8 mouse cellular contexts compared by ENCODE assay signal in the genomic region with DNA sequence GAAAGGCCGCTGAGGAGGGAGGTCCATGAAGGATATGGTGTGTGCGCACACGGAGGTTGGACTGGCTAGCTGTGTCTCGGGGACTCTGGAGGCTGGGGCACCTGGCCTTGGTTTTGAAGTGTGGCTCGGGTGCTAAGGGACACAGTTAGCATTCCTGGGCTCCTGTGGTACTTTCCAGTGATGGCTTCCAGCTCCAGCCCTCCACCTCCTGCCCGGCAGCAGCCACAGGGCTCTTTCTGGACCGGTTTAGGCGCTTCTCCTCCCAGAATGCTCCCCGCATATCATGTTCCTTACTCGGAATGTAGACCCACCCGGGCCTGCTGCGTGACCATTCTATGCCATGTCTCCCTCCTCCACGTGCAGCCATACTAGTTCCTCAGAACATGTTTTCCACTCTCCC. TPM values are rescaled to one million over a fixed set of nuclear protein-coding genes. Genes with fewer than 3 reads are reported as not detected.
DNase-seq lines count a peak whose midpoint lies in the region; ATAC-seq and TF ChIP-seq lines count a peak whose summit lies in the region.

No protein-coding gene starts in this region.

- H3K9ac ChIP-seq in neural tube, embryonic 11.5 days (ENCODE audit: low read length), result peak overlapping the region; percentile 37
- peak overlapping the region; percentile 35; the same call in 1 of the 2 replicates for H3K9ac ChIP-seq in liver, embryonic 12.5 days
- peak overlapping the region; percentile 35; the same call in 1 of the 2 replicates for H3K9ac ChIP-seq in stomach, postnatal 0 days (ENCODE audit: low read length)

- DNase-seq in gastrocnemius, adult 2 months, result no peak
- DNase-seq in gastrocnemius, postnatal 36 days, result no peak
- no peak for DNase-seq in neural tube, embryonic 11.5 days (ENCODE audit: low spot score)
- DNase-seq in neural tube, embryonic 10.5 days (ENCODE audit: extremely low spot score, low spot score), result no peak
- DNase-seq in stomach, postnatal 0 days (ENCODE audit: low spot score), result no peak
- no peak for DNase-seq in ovary, postnatal 14 days (ENCODE audit: low spot score)

- H3K27ac ChIP-seq in gastrocnemius, adult 2 months, result peak overlapping the region; percentile 91
- H3K27ac ChIP-seq in neural tube, embryonic 11.5 days (ENCODE audit: low read depth, low read length), result no peak overlapping the region
- no peak overlapping the region for H3K27ac ChIP-seq in liver, embryonic 12.5 days
- H3K27ac ChIP-seq in stomach, postnatal 0 days (replicated peaks), result 0 out of 2 replicates have a peak overlapping the region, but pooled peaks have one; percentile 30

- H3K9me3 ChIP-seq in neural tube, embryonic 11.5 days (ENCODE audit: control insufficient read depth, low read length), result no peaks in the 10 kb centered on the region
- no peaks in the 10 kb centered on the region for H3K9me3 ChIP-seq in liver, embryonic 12.5 days (replicated peaks)
- no peaks in the 10 kb centered on the region for H3K9me3 ChIP-seq in stomach, postnatal 0 days (ENCODE audit: control insufficient read depth, low read length)

- intact Hi-C loops in gastrocnemius, adult 2 months (cut with DNase I), result loop anchor here (5.0 kb wide), 1 partner anchor 239 kb away; the partner anchor contains the start of gene Foxs1
- intact Hi-C loops in gastrocnemius, postnatal 36 days (cut with DNase I), result loop anchor here (5.0 kb wide), 2 partner anchors 194 to 239 kb away; partner anchors contain the start of gene Foxs1

- no peak for TF ChIP-seq EP300 in stomach, postnatal 0 days (optimal IDR thresholded peaks at IDR 0.05)

- no peak for ATAC-seq in neural tube, embryonic 11.5 days (ENCODE audit: insufficient read depth, low FRiP score, low TSS enrichment)
- no peak for ATAC-seq in liver, embryonic 12.5 days
- no peak for ATAC-seq in stomach, postnatal 0 days (ENCODE audit: low FRiP score, low TSS enrichment)
- no peak for ATAC-seq in megakaryocyte-erythroid progenitor cell, adult 5-6 weeks (replicated peaks; ENCODE audit: low FRiP score, low TSS enrichment, poor library complexity, severe bottlenecking)

- H3K27me3 ChIP-seq in neural tube, embryonic 11.5 days (ENCODE audit: control insufficient read depth, insufficient read depth, low read length), result no peaks in the 10 kb centered on the region
- no peaks in the 10 kb centered on the region for H3K27me3 ChIP-seq in liver, embryonic 12.5 days (replicated peaks)
- H3K27me3 ChIP-seq in stomach, postnatal 0 days (ENCODE audit: control insufficient read depth, insufficient read depth, low read length), result no peaks in the 10 kb centered on the region

- H3K4me3 ChIP-seq in gastrocnemius, adult 2 months, result peak overlapping the region; percentile 69
- H3K4me3 ChIP-seq in neural tube, embryonic 11.5 days (ENCODE audit: low read depth, low read length), result no peak overlapping the region
- 0 out of 2 replicates have a peak overlapping the region, but pooled peaks have one; percentile 3 for H3K4me3 ChIP-seq in liver, embryonic 12.5 days
- no peak overlapping the region for H3K4me3 ChIP-seq in stomach, postnatal 0 days (ENCODE audit: low read depth, low read length)

- TF ChIP-seq CTCF in gastrocnemius, adult 2 months (IDR thresholded peaks at IDR 0.05), result no peak
- no peak for TF ChIP-seq CTCF in stomach, postnatal 0 days (IDR thresholded peaks at IDR 0.05; ENCODE audit: low read depth)

- peaks cover 4% of the 10 kb centered on the region; the same call in 1 of the 2 replicates for H3K4me1 ChIP-seq in neural tube, embryonic 11.5 days (ENCODE audit: control insufficient read depth, insufficient read depth, low read length)
- H3K4me1 ChIP-seq in liver, embryonic 12.5 days, result peaks cover 24% of the 10 kb centered on the region
- no peaks in the 10 kb centered on the region for H3K4me1 ChIP-seq in stomach, postnatal 0 days (replicated peaks; ENCODE audit: control insufficient read depth, insufficient read depth)

- peak overlapping the region; percentile 29 for H3K4me2 ChIP-seq in neural tube, embryonic 11.5 days (ENCODE audit: low read depth)
- peak overlapping the region; percentile 49 for H3K4me2 ChIP-seq in liver, embryonic 12.5 days
- peak overlapping the region; percentile 38; the same call in 1 of the 2 replicates for H3K4me2 ChIP-seq in stomach, postnatal 0 days (replicated peaks; ENCODE audit: low read depth)

- peaks cover 8% of the 10 kb centered on the region for H3K36me3 ChIP-seq in neural tube, embryonic 11.5 days (ENCODE audit: control insufficient read depth, insufficient read depth, low read length)
- H3K36me3 ChIP-seq in liver, embryonic 12.5 days, result peaks cover 74% of the 10 kb centered on the region
- H3K36me3 ChIP-seq in stomach, postnatal 0 days (ENCODE audit: control insufficient read depth, insufficient read depth, low read length), result peaks cover 11% of the 10 kb centered on the region

- 90% methylated on average over 13 of the region's 13 CpGs for WGBS in neural tube, embryonic 11.5 days
- WGBS in liver, embryonic 12.5 days (ENCODE audit: insufficient replicate concordance), result 90% methylated on average over 13 of the region's 13 CpGs
- WGBS in stomach, postnatal 0 days, result 80% methylated on average over 13 of the region's 13 CpGs

RNA-seq across cellular contexts. Expression of gene Mcts2, which starts 6.9 kb away (rescaled TPM):
- total RNA-seq in gastrocnemius, adult 2 months (2021), result 10 to 100 TPM; 11.1 to 12.8 TPM
- 10 to 100 TPM in 1 of 2 experiments, 1 to 10 TPM in 1; 9.6 to 12.1 TPM for total RNA-seq in gastrocnemius, postnatal 36 days (2021)
- polyA plus RNA-seq in neural tube, embryonic 11.5 days (2014; fragmentation: Nextera tagmentation; extraction: Ambion mirVana), result 39.1 and 40.6 TPM in 2 replicates
- polyA plus RNA-seq in liver, embryonic 12.5 days (2016; fragmentation: Nextera tagmentation; extraction: Ambion mirVana), result 26.4 and 27.2 TPM in 2 replicates
- 22.9 and 23.4 TPM in 2 replicates for polyA plus RNA-seq in stomach, postnatal 0 days (2015; fragmentation: Nextera tagmentation; extraction: Ambion mirVana)
- 12.5 and 20.3 TPM in 2 replicates for total RNA-seq in megakaryocyte-erythroid progenitor cell, adult 5-6 weeks (2014; fragmentation: Nextera tagmentation)
- total RNA-seq in megakaryocyte-erythroid progenitor cell, adult 5-6 weeks (2017), result 5.8 and 6.2 TPM in 2 replicates

RNA-seq across cellular contexts. Expression of gene H13, which starts 24.5 kb away (rescaled TPM):
- total RNA-seq in gastrocnemius, adult 2 months (2021), result 10 to 100 TPM; 32.6 to 37.3 TPM
- total RNA-seq in gastrocnemius, postnatal 36 days (2021), result 10 to 100 TPM; 30.1 to 35.1 TPM
- 123 TPM in 2 replicates for polyA plus RNA-seq in neural tube, embryonic 11.5 days (2014; fragmentation: Nextera tagmentation; extraction: Ambion mirVana)
- 57.5 and 59.1 TPM in 2 replicates for polyA plus RNA-seq in liver, embryonic 12.5 days (2016; fragmentation: Nextera tagmentation; extraction: Ambion mirVana)
- polyA plus RNA-seq in stomach, postnatal 0 days (2015; fragmentation: Nextera tagmentation; extraction: Ambion mirVana), result 110 and 121 TPM in 2 replicates
- 66.9 and 68.1 TPM in 2 replicates for total RNA-seq in megakaryocyte-erythroid progenitor cell, adult 5-6 weeks (2014; fragmentation: Nextera tagmentation)
- total RNA-seq in megakaryocyte-erythroid progenitor cell, adult 5-6 weeks (2017), result 56.1 and 69.1 TPM in 2 replicates

RNA-seq across cellular contexts. Expression of gene Id1, which starts 42.3 kb away (rescaled TPM):
- 10 to 100 TPM in 1 of 2 experiments, 1 to 10 TPM in 1; 6.7 to 26.8 TPM for total RNA-seq in gastrocnemius, adult 2 months (2021)
- 10 to 100 TPM; 11.5 to 17.7 TPM for total RNA-seq in gastrocnemius, postnatal 36 days (2021)
- polyA plus RNA-seq in neural tube, embryonic 11.5 days (2014; fragmentation: Nextera tagmentation; extraction: Ambion mirVana), result 116 and 129 TPM in 2 replicates
- 28.1 and 30.6 TPM in 2 replicates for polyA plus RNA-seq in liver, embryonic 12.5 days (2016; fragmentation: Nextera tagmentation; extraction: Ambion mirVana)
- polyA plus RNA-seq in stomach, postnatal 0 days (2015; fragmentation: Nextera tagmentation; extraction: Ambion mirVana), result 191 and 228 TPM in 2 replicates
- not detected in 2 replicates for total RNA-seq in megakaryocyte-erythroid progenitor cell, adult 5-6 weeks (2014; fragmentation: Nextera tagmentation)
- not detected in 2 replicates for total RNA-seq in megakaryocyte-erythroid progenitor cell, adult 5-6 weeks (2017)

Comparison
In these comparisons a context has a peak if more than half of its experiments do, and no peak if none do; other contexts are left out.
1. H3K27ac ChIP-seq: peak in gastrocnemius, adult 2 months (single experiment) and stomach, postnatal 0 days (single experiment); none in neural tube, embryonic 11.5 days (single experiment) and liver, embryonic 12.5 days (single experiment).
2. H3K4me3 ChIP-seq: peak in gastrocnemius, adult 2 months (single experiment) and liver, embryonic 12.5 days (single experiment); none in neural tube, embryonic 11.5 days (single experiment) and stomach, postnatal 0 days (single experiment).
3. RNA of gene Id1, which starts 42.3 kb away (total RNA-seq): 6.7 to 26.8 TPM in gastrocnemius, adult 2 months and 11.5 to 17.7 TPM in gastrocnemius, postnatal 36 days; not detected in megakaryocyte-erythroid progenitor cell, adult 5-6 weeks; every median in the first group is over 4 times any median in the second.
4. Peak in every context shown above with its lines, with median percentiles within 50 percentile points of each other: H3K4me2 ChIP-seq and H3K9ac ChIP-seq.